Mouse (Mus musculus): ENCODE measurements around the gene Tead1. TPM values are rescaled to one million over a fixed set of nuclear protein-coding genes. Genes with fewer than 3 reads are reported as not detected.

Gene Tead1
- total RNA-seq, 2 experiments from 2014 or later = 66.2 to 74.8 TPM

DNA sequence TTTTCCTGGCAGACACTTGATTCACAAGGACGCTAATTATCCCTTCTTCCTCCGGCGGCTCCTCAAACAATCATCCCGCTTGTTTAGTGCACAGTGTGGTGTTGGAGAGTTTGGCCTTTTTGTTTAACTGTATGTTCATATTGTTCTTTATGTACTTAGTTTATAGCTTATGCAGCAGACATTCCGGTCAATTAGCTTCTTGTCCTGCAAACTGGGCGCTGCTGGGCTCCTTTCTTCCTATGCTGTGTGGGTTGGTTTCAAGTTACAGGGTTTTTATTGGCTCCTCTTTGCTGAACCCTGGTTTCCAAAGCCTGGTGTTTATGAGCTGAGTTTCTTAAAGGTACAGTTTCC, 128.3 kb downstream of the Tead1 start:
- no peak for DNase-seq (ENCODE audit: low spot score in 2 of 2)

DNA sequence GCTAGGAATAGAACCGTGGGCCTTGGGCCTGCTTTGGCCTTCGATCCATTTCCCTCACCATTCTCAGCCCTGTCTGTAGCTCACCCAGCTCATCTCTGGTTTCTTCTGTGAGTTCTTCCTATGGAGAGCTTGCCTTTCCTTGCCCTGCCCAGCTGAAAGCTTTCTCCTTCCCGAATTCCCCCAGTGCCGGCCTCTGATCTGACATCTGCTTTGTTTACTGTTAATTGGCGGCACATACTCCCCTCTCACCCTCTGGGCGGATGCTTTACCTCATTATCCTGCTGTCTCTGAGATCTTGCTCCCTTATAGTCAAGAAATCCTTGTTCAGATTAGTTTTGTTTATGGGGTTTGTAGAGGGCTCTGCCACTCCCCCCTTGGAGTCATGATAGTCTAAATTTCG, 131.6 kb downstream of the Tead1 start:
- DNase-seq (ENCODE audit: low spot score in 2 of 2) = no peak

DNA sequence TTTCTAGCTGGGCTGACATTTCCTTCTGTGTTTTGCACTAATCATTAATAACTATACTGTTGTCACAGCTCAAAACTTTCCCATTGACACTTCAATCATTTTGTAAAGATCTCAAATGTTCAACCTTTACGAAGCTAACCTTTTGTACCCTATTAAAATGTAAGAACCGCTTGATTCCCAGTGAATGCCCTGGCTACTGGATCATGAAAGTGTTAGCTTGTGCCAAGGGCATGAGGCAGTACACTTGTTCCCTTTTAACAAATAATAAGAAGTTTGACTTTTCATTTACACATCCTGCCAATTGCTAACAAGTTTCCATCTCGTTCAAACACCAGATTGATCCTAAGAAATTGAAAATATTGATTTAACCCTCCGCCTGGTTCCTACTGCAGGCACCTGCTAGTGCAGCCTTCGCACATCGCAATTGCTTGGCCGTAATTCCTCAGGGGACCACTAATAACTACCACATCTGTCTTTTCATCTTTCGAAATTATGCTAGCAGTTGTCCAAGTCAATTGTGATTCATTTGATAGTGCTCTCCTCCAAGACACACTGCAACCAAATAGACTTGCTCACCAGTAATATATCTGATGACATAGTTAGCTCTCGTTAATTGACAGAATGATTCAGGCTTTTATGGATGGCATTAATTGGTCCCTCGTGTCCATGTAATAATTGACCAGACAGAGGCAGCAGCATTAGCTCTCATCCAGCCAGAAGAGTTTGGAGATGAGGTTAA, 133.1 kb downstream of the Tead1 start:
- no peak for DNase-seq (ENCODE audit: low spot score in 2 of 2)

DNA sequence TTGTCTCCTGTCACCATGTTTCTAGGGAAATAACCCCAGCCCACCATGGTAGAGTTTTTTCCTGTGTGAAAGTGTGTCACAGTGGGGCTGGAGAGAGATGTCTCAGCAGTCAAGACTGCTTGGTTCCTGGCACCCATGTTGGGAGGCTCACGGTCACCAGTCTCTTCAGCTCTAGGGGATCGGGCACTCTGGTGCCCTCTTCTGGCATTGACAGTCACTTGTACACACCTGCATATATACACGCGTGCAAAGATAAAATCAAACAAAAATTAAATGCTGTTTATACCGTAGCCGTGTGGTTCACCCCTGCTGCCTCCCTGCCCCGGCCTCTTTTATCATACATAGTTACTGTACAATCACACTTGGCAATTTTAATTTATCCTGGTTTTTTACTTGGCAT, 134.0 kb downstream of the Tead1 start:
- DNase-seq (ENCODE audit: low spot score in 2 of 2) = no peak

DNA sequence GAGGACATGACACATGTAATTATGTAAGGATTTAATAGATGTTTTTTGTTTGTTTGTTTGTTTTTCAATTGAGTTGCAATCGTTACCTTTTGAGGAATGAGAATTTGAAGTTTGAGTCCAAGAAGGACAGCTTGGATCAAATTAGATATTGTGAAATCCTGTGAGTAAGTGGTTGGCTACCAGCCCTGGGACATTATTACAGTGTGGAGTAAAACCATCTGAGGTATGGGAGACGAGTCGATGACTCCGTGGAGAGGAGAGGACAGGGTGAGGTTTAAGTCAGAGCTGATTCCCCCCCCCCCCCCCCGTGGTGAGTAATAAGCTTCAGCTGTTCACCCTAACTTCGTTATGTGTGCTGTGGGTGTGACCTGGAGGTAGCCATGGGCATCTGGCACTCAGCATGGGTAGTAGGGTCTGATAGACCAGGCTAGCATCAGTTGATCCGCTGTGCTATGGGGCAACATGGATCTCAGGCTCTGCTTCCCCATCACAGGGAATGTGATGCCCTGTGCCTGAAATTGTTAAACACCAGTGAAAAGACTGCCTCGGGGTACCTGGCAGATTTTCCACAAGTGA, 134.7 kb downstream of the Tead1 start:
- no peak for DNase-seq (ENCODE audit: low spot score in 2 of 2)

DNA sequence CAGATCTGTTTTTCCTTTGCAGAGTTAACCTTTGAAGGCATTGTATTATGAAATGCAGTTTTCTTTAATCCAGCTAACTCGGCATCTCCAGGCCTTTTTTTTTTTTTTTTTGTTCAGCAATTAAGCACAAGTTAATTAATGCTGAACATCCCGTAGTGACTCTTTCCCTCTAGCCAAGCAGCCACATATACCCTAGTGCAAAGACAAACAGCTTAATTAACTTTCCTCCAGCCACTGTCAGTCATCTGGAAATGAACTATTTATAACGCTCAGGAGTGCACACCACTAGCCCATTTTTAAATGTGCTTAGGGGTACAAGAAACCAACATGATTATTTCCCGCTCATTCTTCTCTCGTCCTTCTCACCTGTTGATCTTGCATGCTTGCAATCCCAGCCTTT, 136.9 kb downstream of the Tead1 start:
- DNase-seq (ENCODE audit: low spot score in 2 of 2) = no peak

DNA sequence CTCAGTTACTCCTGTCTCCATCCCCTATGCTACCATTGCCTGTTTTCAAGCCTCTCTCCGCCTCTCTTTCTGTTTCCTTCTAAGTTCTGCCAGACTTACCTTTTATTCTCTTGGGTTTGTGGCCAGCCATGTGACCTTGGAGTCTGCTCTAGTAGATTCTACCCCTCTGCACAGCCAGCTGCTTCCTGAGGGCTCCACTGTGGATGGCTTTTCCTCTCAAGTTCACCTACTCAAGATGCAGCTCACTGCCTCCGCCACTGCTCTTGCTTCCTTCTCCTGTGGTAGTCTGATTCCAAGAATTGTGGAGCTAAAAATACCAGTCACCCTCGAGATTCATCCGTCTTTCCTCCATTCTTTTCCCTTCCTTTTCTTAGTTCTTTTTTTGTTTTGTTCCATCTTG, 140.7 kb downstream of the Tead1 start:
- no peak for DNase-seq (ENCODE audit: low spot score in 2 of 2)

DNA sequence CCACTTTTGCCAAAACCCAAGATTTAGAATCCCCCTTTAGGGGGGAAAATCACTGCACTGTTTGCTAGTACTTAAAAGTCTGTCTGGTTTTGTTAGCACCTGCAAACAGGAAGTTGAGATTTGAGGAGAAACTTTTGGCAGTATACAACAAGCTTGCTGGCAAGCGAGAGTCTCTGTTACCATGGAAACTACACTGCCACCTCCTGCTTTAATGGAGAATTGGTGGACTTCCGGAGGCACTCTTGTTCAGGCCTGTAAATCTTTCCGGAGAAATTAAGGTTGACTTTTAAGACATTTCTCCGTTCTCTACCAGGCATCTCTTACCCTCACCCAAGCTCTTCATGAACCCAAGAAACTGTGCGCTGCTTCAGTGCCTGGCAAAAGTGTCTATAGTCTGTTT, 143.8 kb downstream of the Tead1 start:
- DNase-seq (ENCODE audit: low spot score in 2 of 2) = no peak

DNA sequence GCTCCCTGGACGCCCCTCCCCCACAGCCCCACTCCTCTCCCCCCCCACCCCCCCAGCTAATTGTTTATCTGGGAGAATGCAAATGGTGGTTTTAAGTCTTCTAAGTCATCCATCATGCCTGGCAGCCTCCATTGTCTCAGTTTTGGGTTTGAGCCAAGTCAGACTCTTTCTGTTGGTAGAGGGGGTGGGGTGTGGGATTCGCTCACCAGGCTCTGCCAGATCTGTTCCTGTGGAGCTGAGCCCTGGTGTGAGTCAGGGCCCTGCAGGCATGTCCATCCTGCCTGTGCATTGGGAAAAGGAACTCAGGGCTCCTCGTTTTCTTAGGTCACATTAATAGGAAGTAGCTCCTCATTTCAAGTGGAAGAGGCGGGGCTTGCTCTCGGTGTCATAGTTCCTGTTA, 144.5 kb downstream of the Tead1 start:
- peak; percentile 10 to 46 for DNase-seq (ENCODE audit: low spot score in 2 of 2)

DNA sequence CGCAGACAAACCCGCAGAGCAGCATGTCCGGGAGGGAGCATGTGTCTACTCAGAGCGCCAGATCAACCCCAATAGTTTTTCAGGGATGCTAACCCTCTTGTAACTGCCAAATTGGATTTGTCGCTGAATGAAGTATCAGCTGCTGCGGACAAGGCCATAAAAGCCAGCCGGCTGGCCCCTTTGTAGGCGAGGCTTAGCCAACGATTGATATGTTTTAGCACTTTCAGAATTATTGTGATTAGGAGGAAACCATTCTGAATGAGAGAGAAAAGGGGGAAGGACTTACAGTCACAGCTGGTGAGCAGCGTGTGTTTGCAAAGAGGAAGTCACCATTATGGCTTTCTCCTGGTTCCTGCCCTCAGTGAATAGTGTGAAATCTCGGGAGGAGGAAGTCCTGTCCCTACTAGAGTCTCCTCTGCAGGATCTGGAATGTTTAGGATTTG, 146.2 kb downstream of the Tead1 start:
- no peak for DNase-seq (ENCODE audit: low spot score in 2 of 2)

DNA sequence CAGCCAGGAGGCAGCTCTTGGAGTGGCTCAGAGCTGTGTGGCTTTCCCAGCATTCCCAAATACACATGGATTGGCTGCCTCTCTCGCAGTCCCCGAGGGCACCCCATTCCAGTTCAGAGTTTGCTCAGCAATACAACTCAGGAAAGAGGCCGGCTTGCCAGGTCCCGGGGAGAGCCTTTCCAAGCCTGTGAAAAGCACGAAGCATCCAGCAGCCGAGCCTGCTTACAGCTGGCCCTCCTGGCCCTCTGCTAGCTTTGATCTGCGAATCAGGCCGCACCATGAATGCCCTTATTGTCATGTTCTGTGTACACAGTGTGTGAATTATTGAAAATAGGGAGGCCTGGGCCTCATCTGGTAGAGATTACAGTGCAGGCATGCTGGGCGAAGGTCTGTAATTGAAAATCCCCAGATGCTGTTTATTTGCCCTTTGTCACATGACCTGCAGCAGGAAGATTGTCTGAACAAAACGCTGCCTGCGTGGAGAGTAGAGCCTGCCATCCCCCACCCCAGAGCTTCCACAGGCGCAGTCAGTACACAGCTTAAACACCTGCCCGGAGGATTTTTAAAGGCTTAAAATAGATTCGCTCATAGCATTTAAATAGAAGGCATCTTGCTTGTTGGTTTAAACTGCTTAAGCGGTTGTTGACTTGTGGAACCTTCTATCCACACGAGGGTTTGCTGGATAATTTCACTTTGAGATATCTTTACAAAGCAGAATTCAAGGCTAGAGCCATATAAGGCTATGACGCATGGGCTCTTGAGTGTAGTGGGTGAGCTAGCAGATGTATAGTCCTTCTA, 147.2 kb downstream of the Tead1 start:
- no peak for DNase-seq (ENCODE audit: low spot score in 2 of 2)

DNA sequence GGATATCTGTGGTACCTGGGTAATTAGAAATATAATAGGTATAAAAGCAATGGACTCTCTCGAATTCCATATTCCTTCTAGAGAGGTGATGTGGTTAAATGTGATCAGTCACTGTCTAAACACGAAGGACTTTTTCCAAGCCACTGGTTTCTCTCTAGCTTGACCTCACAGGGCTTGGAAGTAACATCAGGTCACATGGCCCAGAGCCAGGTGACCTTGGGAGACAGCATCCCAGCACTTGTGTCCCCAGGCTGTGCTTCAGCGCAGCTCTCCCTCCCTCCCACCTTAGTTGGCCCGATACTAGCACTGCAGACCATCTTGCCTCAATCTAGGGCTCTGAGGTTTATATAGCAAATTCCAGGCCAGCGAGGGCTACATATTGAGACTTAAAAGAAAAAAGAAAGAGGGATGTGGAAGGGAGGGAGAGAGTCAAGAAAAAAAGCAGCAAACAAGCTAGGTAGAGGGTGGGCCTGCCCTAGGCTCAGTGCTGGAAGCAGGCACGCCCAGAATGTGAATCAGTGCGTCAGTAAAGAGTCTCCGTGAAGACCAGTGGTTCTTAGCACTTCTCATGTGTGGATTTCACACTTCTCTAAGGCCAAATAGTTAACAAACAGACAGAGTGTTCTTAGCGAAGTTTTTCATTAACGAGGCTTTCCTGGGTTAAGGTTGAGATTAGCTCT, 149.0 kb downstream of the Tead1 start:
- DNase-seq (ENCODE audit: low spot score in 2 of 2) = no peak

DNA sequence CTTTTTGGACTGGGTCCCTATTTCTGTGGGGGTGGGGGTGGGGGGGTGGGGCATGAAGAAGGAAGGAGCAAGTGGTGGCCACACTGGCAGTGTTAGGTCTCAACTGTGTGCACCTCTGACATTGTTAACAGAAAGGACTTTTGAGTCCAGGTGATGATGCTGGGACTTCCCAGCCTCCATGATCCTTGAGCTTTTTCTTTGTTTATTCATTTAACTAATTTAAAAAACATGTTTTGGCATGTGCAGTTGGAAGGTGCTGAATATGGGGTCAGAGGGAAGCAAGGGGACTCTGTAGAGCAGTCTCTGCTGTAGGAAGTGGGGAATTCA, 149.5 kb downstream of the Tead1 start:
- no peak for DNase-seq (ENCODE audit: low spot score in 2 of 2)

DNA sequence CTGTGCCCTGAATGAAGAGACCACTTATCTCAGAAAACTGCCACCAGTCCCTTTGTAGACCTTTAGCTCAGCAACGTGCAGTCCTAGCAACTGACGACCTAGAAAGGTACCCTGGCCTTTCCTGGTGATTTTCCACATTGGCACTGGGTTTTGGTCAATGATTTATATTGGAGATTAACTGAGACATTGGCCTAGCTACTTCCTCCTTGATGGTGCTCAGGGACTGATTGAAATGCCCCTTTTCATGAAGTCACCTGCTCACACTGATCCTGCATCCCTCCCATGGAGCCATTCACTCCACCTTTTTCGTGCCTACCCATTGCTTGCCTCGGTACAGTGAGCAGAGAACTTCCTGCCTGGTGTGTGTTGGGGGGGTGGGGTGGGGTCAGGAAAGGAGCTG, 151.8 kb downstream of the Tead1 start:
- DNase-seq (ENCODE audit: low spot score in 2 of 2) = no peak

DNA sequence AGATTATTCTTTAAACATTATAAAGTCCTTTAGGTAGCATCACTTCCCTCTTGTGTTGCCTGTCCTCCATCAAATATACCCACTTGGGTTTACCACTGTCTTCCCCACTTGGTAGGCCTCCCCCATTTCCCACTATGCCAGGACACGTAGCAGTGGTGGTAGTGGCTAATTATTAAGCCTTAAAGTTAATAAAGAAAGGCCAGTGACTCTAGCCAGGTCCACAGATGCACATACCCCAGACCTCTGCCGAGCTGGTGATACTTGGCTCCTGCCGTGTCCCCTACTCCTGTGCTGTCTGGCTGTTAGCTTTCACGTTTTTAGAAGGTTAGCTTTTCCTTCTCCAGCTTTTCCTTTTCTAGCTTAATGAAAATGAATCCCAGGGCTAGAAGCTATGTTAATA, 152.3 kb downstream of the Tead1 start:
- DNase-seq (ENCODE audit: low spot score in 2 of 2) = no peak

DNA sequence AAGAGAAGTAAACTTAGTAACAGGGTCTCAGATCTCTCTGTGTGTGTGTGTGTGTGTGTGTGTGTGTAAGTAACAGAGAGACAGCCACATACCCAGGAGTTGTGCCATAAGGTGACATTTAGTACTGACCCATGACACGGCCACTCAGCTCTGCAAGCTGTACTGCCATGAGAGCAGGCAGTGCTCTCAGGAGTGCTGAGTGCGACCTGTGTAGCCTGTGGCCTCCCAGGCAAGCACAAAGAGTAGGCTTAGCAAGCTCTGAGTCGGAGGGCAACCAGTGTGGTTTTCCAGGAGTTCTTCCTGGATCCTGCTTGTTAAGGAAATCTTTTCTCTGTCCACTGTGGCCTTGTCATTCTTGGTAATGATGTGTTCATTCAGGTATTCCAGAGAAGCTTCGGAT, 154.0 kb downstream of the Tead1 start:
- no peak for DNase-seq (ENCODE audit: low spot score in 2 of 2)

DNA sequence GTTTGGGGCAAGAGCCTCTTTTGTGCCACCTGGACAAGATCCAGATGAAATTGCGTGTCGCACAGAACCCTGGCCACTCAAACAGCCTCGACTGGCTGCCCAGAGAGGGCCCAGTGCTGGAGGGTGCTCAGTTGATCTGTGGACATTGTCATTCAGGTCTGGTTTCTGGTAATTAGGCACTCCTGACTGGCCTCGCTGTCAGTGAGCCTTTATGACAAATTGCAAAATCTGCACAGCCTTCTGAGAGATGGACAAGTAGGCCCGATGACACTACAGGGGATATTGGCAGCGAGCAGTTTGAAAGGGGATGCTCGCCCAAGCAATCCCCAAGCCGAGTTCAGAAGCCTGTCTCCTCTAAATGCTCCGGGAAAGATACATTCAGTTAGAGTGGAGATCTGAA, 157.0 kb downstream of the Tead1 start:
- no peak for DNase-seq (ENCODE audit: low spot score in 2 of 2)

DNA sequence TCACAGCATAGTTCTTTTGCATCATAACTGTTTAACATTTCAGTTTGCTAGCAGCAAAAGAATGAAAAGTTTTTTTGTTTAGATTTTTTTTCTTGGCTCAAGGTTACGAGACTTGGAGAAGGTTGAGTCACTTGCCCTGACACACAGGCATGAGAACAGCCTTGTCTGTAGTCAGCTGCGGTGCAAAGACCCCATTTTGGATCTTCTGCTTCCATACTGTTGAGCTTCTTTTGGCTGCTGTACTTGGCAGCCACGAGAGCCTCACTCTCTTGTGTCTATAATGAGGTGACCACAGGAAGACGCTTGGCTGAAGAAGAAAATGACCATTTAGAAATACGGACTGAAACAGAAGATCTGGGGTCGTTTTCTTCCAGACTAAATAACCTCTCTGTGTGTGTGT, 159.0 kb downstream of the Tead1 start:
- no peak for DNase-seq (ENCODE audit: low spot score in 2 of 2)

DNA sequence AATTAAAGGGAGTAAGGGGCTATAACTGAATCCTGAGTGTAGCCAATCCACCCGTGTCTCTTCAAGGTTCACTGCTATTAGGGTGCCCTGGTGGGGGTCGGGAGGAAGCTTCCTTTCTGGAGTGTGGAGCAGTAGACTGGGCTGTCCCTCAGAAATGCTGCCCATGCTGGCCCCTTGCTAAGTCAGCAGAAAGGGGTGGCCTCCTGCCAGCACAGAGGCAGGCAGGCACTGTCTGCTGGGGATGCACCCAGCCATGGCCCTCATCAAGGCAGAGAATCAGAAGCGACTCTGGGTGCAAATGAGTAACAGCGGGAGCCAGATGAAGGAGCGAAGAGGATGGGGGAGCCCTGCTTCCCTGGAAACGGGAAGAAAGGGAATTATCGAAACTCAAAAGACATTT, 161.2 kb downstream of the Tead1 start:
- no peak for DNase-seq (ENCODE audit: low spot score in 2 of 2)

DNA sequence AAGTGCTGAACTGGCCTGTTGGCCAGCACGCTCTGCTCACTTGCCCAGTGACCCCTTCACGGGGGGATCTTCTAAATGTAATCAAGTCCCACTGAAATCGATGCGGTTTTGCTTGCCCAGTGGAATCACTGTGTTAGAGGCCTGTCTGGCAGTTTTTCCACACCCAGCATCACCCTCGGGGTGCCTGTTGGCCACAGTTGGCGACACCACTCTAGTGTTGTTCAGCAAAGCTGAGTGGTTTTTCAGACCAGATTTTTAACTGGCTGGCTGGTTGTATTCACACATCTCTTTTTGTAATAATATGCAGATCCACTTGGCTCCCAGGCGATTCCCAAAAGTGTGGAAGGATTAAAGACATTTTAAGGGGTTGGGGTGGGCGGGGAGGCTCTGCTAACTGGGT, 161.8 kb downstream of the Tead1 start:
- no peak for DNase-seq (ENCODE audit: low spot score in 2 of 2)

DNA sequence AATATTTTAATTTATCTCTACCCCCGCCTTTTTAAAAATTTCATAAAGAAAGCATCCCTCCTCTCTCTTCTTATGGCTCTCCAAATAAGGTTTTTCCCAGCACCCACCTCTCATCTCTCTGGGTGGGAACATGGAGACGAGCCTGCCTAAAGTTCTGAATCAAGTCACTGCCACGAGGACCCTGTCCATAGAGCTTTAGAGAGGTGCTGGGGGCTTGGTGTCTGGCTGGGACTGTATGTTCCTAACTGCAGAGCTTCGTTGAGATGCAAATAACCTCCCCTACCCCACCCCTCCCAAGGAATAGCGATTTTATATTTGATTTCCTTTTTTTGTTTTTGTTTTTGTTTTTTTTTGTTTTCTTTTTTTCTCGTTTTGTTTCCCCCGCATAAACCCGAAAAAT, 162.4 kb downstream of the Tead1 start:
- DNase-seq (ENCODE audit: low spot score in 2 of 2) = no peak

DNA sequence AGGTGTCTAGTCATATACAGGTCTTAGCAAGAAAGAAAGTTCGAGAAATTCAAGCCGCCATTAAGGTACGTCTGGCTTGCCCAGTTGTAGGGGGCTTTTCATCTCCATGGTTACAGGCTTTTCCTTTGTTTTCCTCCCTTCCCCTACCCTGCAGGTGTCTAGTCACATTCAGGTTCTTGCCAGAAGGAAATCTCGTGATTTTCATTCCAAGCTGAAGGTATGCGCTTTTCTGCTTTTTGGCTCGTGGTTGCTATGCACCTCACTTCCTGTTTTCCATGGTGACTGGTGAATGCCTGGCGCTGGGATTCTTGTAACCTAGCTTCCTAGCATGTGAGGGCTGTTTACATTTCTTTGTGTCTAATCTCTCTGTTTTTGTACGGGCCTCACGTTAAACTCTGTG, 162.8 kb downstream of the Tead1 start:
- DNase-seq (ENCODE audit: low spot score in 2 of 2) = no peak

All from adrenal gland, postnatal 4 days (tissue).